Mouse (Mus musculus) MEL (cell line): ENCODE measurements around the gene Foxc2. TPM values are rescaled to one million over a fixed set of nuclear protein-coding genes. Genes with fewer than 3 reads are reported as not detected.

ENCODE experiments used
- DNase-seq: peaks from one replicate; pipeline ENCODE4 v3.0.0; 2011; ENCODE audit warnings: low read depth, low spot score
- H3K27ac ChIP-seq: 2 replicates; pipeline ENCODE4 v1.5.1; 2012; ENCODE audit warnings: low read depth, mild to moderate bottlenecking, control low read depth, low read length, moderate library complexity; ENCODE audit not compliant: control insufficient read depth
- H3K27me3 ChIP-seq, 2 experiments: fragments of 150-350 bp in 1 of 2; sonication (generic) in 1 of 2; 2 replicates each; pipeline ENCODE4 v1.6.1; 2012; ENCODE audit warnings: low read length in 2 of 2, mild to moderate bottlenecking in 2 of 2, improper control_type of control experiment in 1 of 2, moderate library complexity in 1 of 2; ENCODE audit not compliant: insufficient read depth in 2 of 2, control insufficient read depth in 1 of 2
- H3K36me3 ChIP-seq, 2 experiments: 2 replicates each; pipeline ENCODE4 v1.6.1; 2012 to 2014; ENCODE audit warnings: low read length in 2 of 2, improper control_type of control experiment in 1 of 2, inconsistent platforms in 1 of 2, mild to moderate bottlenecking in 1 of 2; ENCODE audit not compliant: insufficient read depth in 2 of 2, control insufficient read depth in 1 of 2
- H3K4me1 ChIP-seq, 2 experiments: fragments of 150-350 bp in 1 of 2; sonication (generic) in 1 of 2; 2 replicates each; pipeline ENCODE4 v1.6.1; 2012; ENCODE audit warnings: low read length in 2 of 2, improper control_type of control experiment in 1 of 2, mild to moderate bottlenecking in 1 of 2; ENCODE audit not compliant: insufficient read depth in 2 of 2, control insufficient read depth in 1 of 2
- H3K4me3 ChIP-seq, 2 experiments: fragments of 150-350 bp in 1 of 2; sonication (generic) in 1 of 2; 2 replicates each; pipeline ENCODE4 v1.5.1; 2012; ENCODE audit warnings: low read depth in 2 of 2, low read length in 2 of 2, mild to moderate bottlenecking in 2 of 2, moderate library complexity in 2 of 2, control low read depth in 1 of 2, improper control_type of control experiment in 1 of 2; ENCODE audit not compliant: control insufficient read depth in 1 of 2, insufficient read depth in 1 of 2
- H3K79me2 ChIP-seq: 2 replicates; pipeline ENCODE4 v1.6.1; 2012; ENCODE audit warnings: mild to moderate bottlenecking, low read length, moderate library complexity; ENCODE audit not compliant: control insufficient read depth, poor library complexity, insufficient read depth
- H3K9ac ChIP-seq: 2 replicates; pipeline ENCODE4 v1.6.1; 2012; ENCODE audit warnings: low read depth, mild to moderate bottlenecking, control low read depth, low read length, moderate library complexity; ENCODE audit not compliant: control insufficient read depth, poor library complexity, severe bottlenecking
- H3K9me3 ChIP-seq: fragments of 150-350 bp; sonication (generic); replicated peaks from 2 replicates; pipeline ENCODE4 v1.6.1; 2012; ENCODE audit warnings: mild to moderate bottlenecking, low read length, improper control_type of control experiment, moderate library complexity; ENCODE audit not compliant: insufficient read depth
- CTCF ChIP-seq, 3 experiments: IDR thresholded peaks in 2 of 3; conservative IDR thresholded peaks in 1 of 3; 2 replicates each; pipeline ENCODE4 v1.5.1; 2011 to 2012; ENCODE audit warnings: low read length in 3 of 3, low read depth in 2 of 3, mild to moderate bottlenecking in 2 of 3, improper control_type of control experiment in 1 of 3, inconsistent platforms in 1 of 3, mixed read lengths in 1 of 3, moderate library complexity in 1 of 3; ENCODE audit not compliant: control insufficient read depth in 1 of 3, insufficient read depth in 1 of 3, poor library complexity in 1 of 3, severe bottlenecking in 1 of 3
- ELF1 ChIP-seq: IDR thresholded peaks from 2 replicates; pipeline ENCODE4 v1.6.1; 2014; ENCODE audit warnings: low read depth, mild to moderate bottlenecking, inconsistent platforms, low read length, improper control_type of control experiment, moderate library complexity
- EP300 ChIP-seq, 2 experiments: IDR thresholded peaks; 2 replicates each; pipeline ENCODE4 v1.6.1; 2011; ENCODE audit warnings: improper control_type of control experiment in 2 of 2, low read length in 2 of 2, low read depth in 1 of 2, mild to moderate bottlenecking in 1 of 2
- ETS1 ChIP-seq: IDR thresholded peaks from 2 replicates; pipeline ENCODE4 v1.6.1; 2012; ENCODE audit warnings: low read depth, mild to moderate bottlenecking, inconsistent platforms, low read length, improper control_type of control experiment, moderate library complexity
- GABPA ChIP-seq: IDR thresholded peaks from 2 replicates; pipeline ENCODE4 v1.6.1; 2012; ENCODE audit warnings: low read depth, mild to moderate bottlenecking, inconsistent platforms, low read length, improper control_type of control experiment, moderate library complexity
- GATA1 ChIP-seq: IDR thresholded peaks from 2 replicates; pipeline ENCODE4 v1.6.1; 2011; ENCODE audit warnings: low read depth, low read length, improper control_type of control experiment
- HCFC1 ChIP-seq: IDR thresholded peaks from 2 replicates; pipeline ENCODE4 v1.6.1; 2012; ENCODE audit warnings: low read depth, mild to moderate bottlenecking, inconsistent platforms, low read length, improper control_type of control experiment, moderate library complexity
- JUND ChIP-seq: IDR thresholded peaks from 2 replicates; pipeline ENCODE4 v1.6.1; 2011; ENCODE audit warnings: low read depth, mild to moderate bottlenecking, improper control_type of control experiment, low read length
- MAZ ChIP-seq: IDR thresholded peaks from 2 replicates; pipeline ENCODE4 v1.6.1; 2012; ENCODE audit warnings: low read depth, mild to moderate bottlenecking, inconsistent platforms, low read length, improper control_type of control experiment
- MEF2A ChIP-seq: IDR thresholded peaks from 2 replicates; pipeline ENCODE4 v1.6.1; 2014; ENCODE audit warnings: low read depth, mild to moderate bottlenecking, inconsistent platforms, low read length, improper control_type of control experiment; ENCODE audit not compliant: poor library complexity, insufficient replicate concordance, severe bottlenecking; ENCODE audit errors: extremely low read depth
- MYC ChIP-seq: IDR thresholded peaks from 2 replicates; pipeline ENCODE4 v1.6.1; 2011; ENCODE audit warnings: low read depth, mild to moderate bottlenecking, low read length, improper control_type of control experiment, moderate library complexity
- NRF1 ChIP-seq: IDR thresholded peaks from 2 replicates; pipeline ENCODE4 v1.6.1; 2014; ENCODE audit warnings: low read depth, mild to moderate bottlenecking, inconsistent platforms, low read length, improper control_type of control experiment, moderate library complexity; ENCODE audit not compliant: poor library complexity, insufficient read depth, severe bottlenecking
- POLR2A ChIP-seq, 2 experiments: IDR thresholded peaks; 2 replicates each; pipeline ENCODE4 v1.6.1; 2011 to 2012; ENCODE audit warnings: low read length in 2 of 2, mild to moderate bottlenecking in 2 of 2, control low read depth in 1 of 2, improper control_type of control experiment in 1 of 2, low read depth in 1 of 2, moderate library complexity in 1 of 2; ENCODE audit not compliant: control insufficient read depth in 1 of 2, insufficient read depth in 1 of 2, poor library complexity in 1 of 2
- POLR2AphosphoS2 ChIP-seq: IDR thresholded peaks from 2 replicates; pipeline ENCODE4 v1.6.1; 2011; ENCODE audit warnings: low read length, improper control_type of control experiment
- SIN3A ChIP-seq: IDR thresholded peaks from 2 replicates; pipeline ENCODE4 v1.6.1; 2012; ENCODE audit warnings: low read length, improper control_type of control experiment, inconsistent platforms
- TAL1 ChIP-seq: IDR thresholded peaks from 2 replicates; pipeline ENCODE4 v1.6.1; 2012; ENCODE audit warnings: mild to moderate bottlenecking, inconsistent platforms, low read length, moderate library complexity, mixed read lengths
- TBP ChIP-seq: IDR thresholded peaks from 2 replicates; pipeline ENCODE4 v1.8.0; 2011; ENCODE audit warnings: low read depth, low read length, improper control_type of control experiment
- TCF12 ChIP-seq: IDR thresholded peaks from 2 replicates; pipeline ENCODE4 v1.6.1; 2014; ENCODE audit warnings: low read depth, mild to moderate bottlenecking, inconsistent platforms, low read length, improper control_type of control experiment, moderate library complexity
- USF2 ChIP-seq, 2 experiments: IDR thresholded peaks; 2 replicates each; pipeline ENCODE4 v1.6.1; 2011 to 2012; ENCODE audit warnings: improper control_type of control experiment in 2 of 2, low read length in 2 of 2, borderline replicate concordance in 1 of 2, inconsistent platforms in 1 of 2, low read depth in 1 of 2, mild to moderate bottlenecking in 1 of 2; ENCODE audit not compliant: insufficient read depth in 1 of 2
- ZMIZ1 ChIP-seq: IDR thresholded peaks from 2 replicates; pipeline ENCODE4 v1.6.1; 2012; ENCODE audit warnings: low read depth, mild to moderate bottlenecking, inconsistent platforms, low read length, improper control_type of control experiment, moderate library complexity
- polyA plus RNA-seq, 2 experiments: library from polyadenylated mRNA; stranded (reverse) in 1 of 2; unstranded in 1 of 2; fragments of >175 nt in 1 of 2; fragments of >200 nt in 1 of 2; gene quantifications; 2 replicates each; pipeline versions ENCODE4 v1.2.1 to v1.2.4; 2012; ENCODE audit warnings: low replicate concordance in 2 of 2, low read depth in 1 of 2; ENCODE audit not compliant: insufficient read length in 2 of 2, insufficient read depth in 1 of 2, missing spikeins in 1 of 2
- total RNA-seq: library from RNA; depleted of rRNA; stranded (reverse); fragments of 300-350 nt; gene quantifications from 2 replicates; pipeline ENCODE4 v1.2.3, GENCODE M21; 2012

The Foxc2 gene
- total and polyA plus RNA-seq, 3 experiments = 13.6 to 15.4 TPM; not detected in 1

DNA sequence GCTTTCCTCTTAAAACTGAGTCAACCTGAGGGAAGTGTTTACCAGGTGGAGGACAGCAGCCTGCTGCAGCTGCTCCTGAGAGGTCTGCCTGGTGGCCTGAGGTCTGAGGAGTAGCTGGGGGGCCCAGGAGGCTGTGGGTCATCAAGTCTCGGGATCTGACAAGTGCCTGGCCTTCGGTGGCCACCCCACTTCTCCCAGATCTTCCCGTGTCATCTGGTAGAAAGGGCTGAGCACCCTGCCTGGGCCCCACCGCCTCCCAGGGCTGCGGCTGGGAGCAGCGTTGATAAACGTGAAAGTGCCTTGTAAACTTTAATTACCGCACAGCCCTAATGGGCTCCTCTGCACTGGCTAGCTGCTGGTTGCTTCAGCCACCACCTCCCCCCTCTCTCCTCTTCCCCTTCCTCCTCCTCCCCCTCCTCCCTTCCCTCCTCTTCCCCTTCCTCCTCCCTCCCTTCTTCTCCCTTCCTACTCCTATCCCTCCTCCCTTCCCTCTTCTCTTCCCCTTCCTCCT is 32.7 kb downstream of the Foxc2 start:
- peak overlapping the region; percentile 49 for H3K27ac ChIP-seq
- no peaks in the 10 kb centered on the region for H3K79me2 ChIP-seq
- TF ChIP-seq USF2 (IDR thresholded peaks at IDR 0.05; ENCODE audit: borderline replicate concordance in 1 of 2, insufficient read depth in 1 of 2, low read depth in 1 of 2, low read length in 2 of 2) (no peak), CTCF (IDR thresholded peaks at IDR 0.05 in 2 of 3, conservative IDR thresholded peaks at IDR 0.05 in 1 of 3; ENCODE audit: control insufficient read depth in 1 of 3, insufficient read depth in 1 of 3, low read depth in 2 of 3, low read length in 3 of 3, poor library complexity in 1 of 3, severe bottlenecking in 1 of 3) (no peak), NRF1 (no peak), HCFC1 (no peak), POLR2AphosphoS2 (no peak), TAL1 (no peak; the same call in 1 of the 2 replicates), SIN3A (peak; percentile 42; the same call in 1 of the 2 replicates), TBP (no peak), ZMIZ1 (no peak), MYC (no peak), JUND (no peak), POLR2A (IDR thresholded peaks at IDR 0.05; ENCODE audit: control insufficient read depth in 1 of 2, insufficient read depth in 1 of 2, low read depth in 1 of 2, low read length in 2 of 2, poor library complexity in 1 of 2) (no peak), GABPA (no peak), TCF12 (peak; percentile 32; the same call in 1 of the 2 replicates), ETS1 (peak; percentile 33; the same call in 1 of the 2 replicates), MEF2A (no peak), MAZ (no peak), ELF1 (no peak), GATA1 (peak; percentile 18; the same call in 1 of the 2 replicates), EP300 (IDR thresholded peaks at IDR 0.05; ENCODE audit: low read depth in 1 of 2, low read length in 2 of 2) (peak in 1 of 2 experiments; percentile 62; a peak in 2 of 4 replicates)
- TF ChIP-seq, all 39 proteins: peak for 5
- peak; percentile 54 for DNase-seq
- Histone ChIP-seq H3K9ac (peak overlapping the region; percentile 55), H3K36me3 (peaks cover 0 to 10% of the 10 kb centered on the region in 2 experiments; a peak in 2 of 4 replicates), H3K4me3 (peak overlapping the region; percentile 12 to 53), H3K9me3 (no peaks in the 10 kb centered on the region), H3K4me1 (peaks cover 4 to 27% of the 10 kb centered on the region in 2 experiments), H3K27me3 (no peaks in the 10 kb centered on the region)

GRCm38 (mm10) chr8:121152394-121152793 is 36.4 kb downstream of the Foxc2 start:
- Histone ChIP-seq H3K9ac (no peak overlapping the region), H3K36me3 (peaks cover 0 to 9% of the 10 kb centered on the region in 2 experiments; a peak in 2 of 4 replicates), H3K79me2 (no peaks in the 10 kb centered on the region), H3K4me3 (no peak overlapping the region), H3K9me3 (no peaks in the 10 kb centered on the region), H3K27me3 (no peaks in the 10 kb centered on the region), H3K4me1 (peaks cover 0 to 27% of the 10 kb centered on the region in 2 experiments; a peak in 3 of 4 replicates), H3K27ac (no peak overlapping the region)
- DNase-seq = no peak
- no peak for TF ChIP-seq POLR2A (IDR thresholded peaks at IDR 0.05; ENCODE audit: control insufficient read depth in 1 of 2, insufficient read depth in 1 of 2, low read depth in 1 of 2, low read length in 2 of 2, poor library complexity in 1 of 2)
